Mouse (Mus musculus): ENCODE data around the gene Gm49361. TPM values are rescaled to one million over a fixed set of nuclear protein-coding genes. Genes with fewer than 3 reads are reported as not detected.
"Not testable (repeated sequence)": the region's sequence is repeated elsewhere in the genome, so short reads cannot be mapped to it uniquely, and the experiment has no call there.

The Gm49361 gene
- polyA plus RNA-seq, 1 experiment from 2014 or later = not detected

DNA sequence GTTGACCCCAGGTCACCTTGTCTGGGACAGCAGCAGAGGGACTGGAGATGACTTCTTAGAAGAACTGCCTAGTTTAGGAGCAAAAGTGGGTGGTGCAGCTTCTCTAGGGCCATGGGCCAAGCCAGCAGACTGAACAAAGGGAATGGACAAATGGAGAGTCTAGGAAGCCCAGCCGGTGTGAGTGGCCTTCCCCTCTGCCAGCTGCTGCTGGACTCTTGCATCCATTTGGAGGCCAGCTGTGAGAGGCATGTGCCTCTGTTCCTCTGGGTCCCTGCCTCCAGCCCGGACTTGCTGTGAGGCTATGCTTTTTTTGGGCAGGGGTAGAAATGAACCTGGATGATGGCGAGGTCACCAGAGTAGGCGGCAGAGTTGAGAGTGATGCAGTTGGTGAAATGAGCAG lies 12.3 kb upstream of the Gm49361 start, which contains the start of gene Lats2:
Lats2 (minus strand) TSS at position 152 of the 400 bp plus-strand sequence.
- H3K9ac ChIP-seq (ENCODE audit: low read depth, low read length) = no peak within 1 kb of the TSS
- no peaks in the 10 kb centered on the region for H3K36me3 ChIP-seq (ENCODE audit: control insufficient read depth, insufficient read depth, low read length)
- no peak within 1 kb of the TSS for H3K4me2 ChIP-seq (replicated peaks; ENCODE audit: low read depth, low read length)
- no peak for ATAC-seq (ENCODE audit: low FRiP score, low TSS enrichment)
- H3K9me3 ChIP-seq (ENCODE audit: control insufficient read depth, low read length) = no peaks in the 10 kb centered on the region
- no peaks in the 10 kb centered on the region; the same call in 1 of the 2 replicates for H3K4me1 ChIP-seq (ENCODE audit: control insufficient read depth, insufficient read depth, low read length)
- H3K4me3 ChIP-seq (ENCODE audit: low read length) = no peak within 1 kb of the TSS
- no peak within 1 kb of the TSS for H3K27ac ChIP-seq (ENCODE audit: low read depth, low read length)
- 60% methylated on average over 4 of the region's 4 CpGs for WGBS
- H3K27me3 ChIP-seq (ENCODE audit: control insufficient read depth, insufficient read depth, low read length) = no peaks in the 10 kb centered on the region

DNA sequence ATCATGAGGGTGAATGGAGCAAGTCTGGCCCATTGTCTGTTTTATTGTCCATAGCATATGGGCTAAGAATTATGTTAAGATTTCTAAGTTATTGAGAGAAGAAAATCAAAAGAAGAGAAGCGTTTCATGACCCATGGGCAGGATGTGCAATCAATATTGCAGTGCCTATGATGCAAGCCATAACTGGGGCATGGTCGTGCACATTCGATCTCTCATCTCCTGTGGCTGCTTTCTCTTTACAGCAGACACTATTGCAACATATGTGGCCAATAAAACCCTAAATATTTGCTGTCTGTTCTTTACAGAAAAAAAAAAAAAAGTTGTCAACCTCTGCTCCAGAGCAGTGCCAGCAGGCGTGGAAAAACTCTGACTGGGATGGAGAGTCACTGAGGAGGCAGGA lies 10.2 kb upstream of the Gm49361 start:
- H3K27ac ChIP-seq (ENCODE audit: low read depth, low read length) = no peak overlapping the region
- no peaks in the 10 kb centered on the region for H3K36me3 ChIP-seq (ENCODE audit: control insufficient read depth, insufficient read depth, low read length)
- no peaks in the 10 kb centered on the region for H3K9me3 ChIP-seq (ENCODE audit: control insufficient read depth, low read length)
- H3K4me1 ChIP-seq (ENCODE audit: control insufficient read depth, insufficient read depth, low read length) = no peaks in the 10 kb centered on the region; the same call in 1 of the 2 replicates
- H3K9ac ChIP-seq (ENCODE audit: low read depth, low read length) = no peak overlapping the region
- WGBS = 85% methylated on average over 4 of the region's 4 CpGs
- ATAC-seq (ENCODE audit: low FRiP score, low TSS enrichment) = no peak
- H3K4me2 ChIP-seq (replicated peaks; ENCODE audit: low read depth, low read length) = no peak overlapping the region
- no peak overlapping the region for H3K4me3 ChIP-seq (ENCODE audit: low read length)
- no peaks in the 10 kb centered on the region for H3K27me3 ChIP-seq (ENCODE audit: control insufficient read depth, insufficient read depth, low read length)

DNA sequence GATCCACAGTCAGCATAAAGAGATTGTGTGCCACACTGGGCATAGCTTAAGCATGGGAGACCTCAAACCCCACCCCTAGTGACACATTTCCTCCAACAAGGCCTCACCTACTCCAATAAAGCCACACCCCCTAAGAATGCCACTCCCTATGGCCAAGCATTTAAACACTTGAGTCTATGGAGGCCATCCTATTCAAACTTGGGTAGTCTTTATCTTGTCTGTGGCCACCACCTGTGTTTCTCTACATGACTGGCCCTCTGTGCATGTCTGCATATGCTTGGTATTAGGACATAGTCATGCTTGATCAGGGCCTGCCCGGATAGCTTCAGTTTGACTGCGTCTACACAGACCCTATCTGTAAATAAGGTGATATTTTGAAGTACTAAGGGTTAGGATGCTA lies 9.8 kb upstream of the Gm49361 start:
- Histone ChIP-seq H3K36me3 (ENCODE audit: control insufficient read depth, insufficient read depth, low read length) (no peaks in the 10 kb centered on the region), H3K27ac (ENCODE audit: low read depth, low read length) (no peak overlapping the region), H3K9me3 (ENCODE audit: control insufficient read depth, low read length) (no peaks in the 10 kb centered on the region), H3K9ac (ENCODE audit: low read depth, low read length) (no peak overlapping the region), H3K27me3 (ENCODE audit: control insufficient read depth, insufficient read depth, low read length) (no peaks in the 10 kb centered on the region), H3K4me3 (ENCODE audit: low read length) (no peak overlapping the region), H3K4me1 (ENCODE audit: control insufficient read depth, insufficient read depth, low read length) (no peaks in the 10 kb centered on the region; the same call in 1 of the 2 replicates), H3K4me2 (replicated peaks; ENCODE audit: low read depth, low read length) (no peak overlapping the region)
- no peak for ATAC-seq (ENCODE audit: low FRiP score, low TSS enrichment)
- WGBS = 92% methylated on average over 2 of the region's 2 CpGs

DNA sequence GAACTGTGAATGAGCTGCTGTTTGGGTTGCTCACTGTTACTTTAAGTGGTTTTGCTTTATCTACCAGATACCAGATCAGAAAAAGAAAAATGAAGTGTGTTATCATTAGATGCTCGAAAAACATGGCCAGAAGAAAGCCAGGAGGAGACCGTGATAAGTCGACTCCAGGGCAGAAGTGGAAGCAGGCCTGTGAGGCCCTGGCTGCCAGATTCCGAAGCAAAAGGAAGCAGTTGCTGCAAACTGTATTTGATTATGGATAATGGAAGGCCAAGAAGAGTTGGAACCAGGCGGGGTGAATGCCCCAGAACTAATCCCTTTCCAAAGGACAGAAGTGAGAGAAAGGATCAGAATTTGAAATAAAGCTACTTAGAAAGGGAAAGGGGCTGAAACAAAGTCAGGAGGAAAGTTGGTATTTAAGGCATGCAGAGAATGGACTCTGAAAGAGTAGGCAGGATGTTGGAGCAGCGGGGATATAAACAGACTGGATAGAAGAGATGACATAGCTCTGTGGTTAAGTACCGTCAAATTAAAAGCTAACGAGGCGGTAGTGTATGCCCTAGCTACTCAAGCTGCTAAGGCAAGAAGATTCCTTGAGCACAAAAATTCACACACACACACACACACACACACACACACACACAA lies 7.6 kb upstream of the Gm49361 start:
- no peak overlapping the region for H3K9ac ChIP-seq (ENCODE audit: low read depth, low read length)
- no peaks in the 10 kb centered on the region for H3K27me3 ChIP-seq (ENCODE audit: control insufficient read depth, insufficient read depth, low read length)
- no peak overlapping the region for H3K4me3 ChIP-seq (ENCODE audit: low read length)
- ATAC-seq (ENCODE audit: low FRiP score, low TSS enrichment) = no peak
- no peaks in the 10 kb centered on the region for H3K9me3 ChIP-seq (ENCODE audit: control insufficient read depth, low read length)
- H3K4me1 ChIP-seq (ENCODE audit: control insufficient read depth, insufficient read depth, low read length) = peaks cover 5% of the 10 kb centered on the region
- H3K4me2 ChIP-seq (replicated peaks; ENCODE audit: low read depth, low read length) = no peak overlapping the region
- H3K27ac ChIP-seq (ENCODE audit: low read depth, low read length) = peak overlapping the region; percentile 12; the same call in 1 of the 2 replicates
- WGBS = 52% methylated on average over 9 of the region's 9 CpGs
- no peaks in the 10 kb centered on the region for H3K36me3 ChIP-seq (ENCODE audit: control insufficient read depth, insufficient read depth, low read length)

DNA sequence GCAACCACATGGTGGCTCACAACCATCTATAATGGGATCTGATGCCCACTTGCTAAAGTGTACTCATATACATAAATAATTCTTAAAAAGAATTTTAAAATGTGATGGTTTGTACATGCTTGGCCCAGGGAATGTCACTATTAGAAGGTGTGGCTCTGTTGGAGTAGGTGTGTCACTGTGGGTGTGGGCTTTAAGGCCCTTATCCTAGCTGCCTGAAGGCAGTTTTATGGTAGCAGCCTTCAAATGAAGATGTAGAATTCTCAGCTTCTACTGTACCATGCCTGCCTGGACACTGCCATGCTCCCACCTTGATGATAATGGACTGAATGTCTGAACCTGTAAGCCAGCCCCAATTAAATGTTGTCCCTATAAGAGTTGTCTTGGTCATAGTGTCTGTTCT lies 5.1 kb upstream of the Gm49361 start:
- ATAC-seq (ENCODE audit: low FRiP score, low TSS enrichment); H3K27ac ChIP-seq (ENCODE audit: low read depth, low read length); H3K4me2 ChIP-seq (replicated peaks; ENCODE audit: low read depth, low read length); H3K9ac ChIP-seq (ENCODE audit: low read depth, low read length); H3K9me3 ChIP-seq (ENCODE audit: control insufficient read depth, low read length); H3K36me3 ChIP-seq (ENCODE audit: control insufficient read depth, insufficient read depth, low read length); H3K4me3 ChIP-seq (ENCODE audit: low read length); H3K4me1 ChIP-seq (ENCODE audit: control insufficient read depth, insufficient read depth, low read length); H3K27me3 ChIP-seq (ENCODE audit: control insufficient read depth, insufficient read depth, low read length): not testable (repeated sequence)

DNA sequence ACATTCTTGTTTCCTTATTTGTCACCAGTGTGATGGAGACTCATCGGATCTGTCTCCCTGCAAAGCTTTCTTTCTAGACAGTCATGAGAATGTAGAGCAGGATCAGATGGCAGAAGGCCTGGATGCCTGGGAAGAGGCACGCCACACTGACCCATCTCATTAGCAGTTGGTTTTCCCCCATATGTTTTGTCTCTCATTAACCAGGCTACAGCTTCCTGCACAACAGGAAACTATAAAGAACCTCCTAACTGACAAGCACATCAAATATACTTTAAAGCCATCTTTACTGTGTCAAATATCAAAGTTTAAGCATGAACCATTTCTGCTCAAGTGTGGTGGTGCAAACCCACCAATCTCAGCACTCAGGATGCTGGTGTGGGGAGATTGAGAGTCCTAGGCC lies 3.6 kb upstream of the Gm49361 start:
- Histone ChIP-seq H3K27ac (ENCODE audit: low read depth, low read length) (no peak overlapping the region), H3K27me3 (ENCODE audit: control insufficient read depth, insufficient read depth, low read length) (no peaks in the 10 kb centered on the region), H3K9ac (ENCODE audit: low read depth, low read length) (no peak overlapping the region), H3K4me3 (ENCODE audit: low read length) (no peak overlapping the region), H3K4me1 (ENCODE audit: control insufficient read depth, insufficient read depth, low read length) (peaks cover 5% of the 10 kb centered on the region), H3K36me3 (ENCODE audit: control insufficient read depth, insufficient read depth, low read length) (no peaks in the 10 kb centered on the region), H3K4me2 (replicated peaks; ENCODE audit: low read depth, low read length) (no peak overlapping the region), H3K9me3 (ENCODE audit: control insufficient read depth, low read length) (no peaks in the 10 kb centered on the region)
- no peak for ATAC-seq (ENCODE audit: low FRiP score, low TSS enrichment)
- 50% methylated on average over 2 of the region's 2 CpGs for WGBS

DNA sequence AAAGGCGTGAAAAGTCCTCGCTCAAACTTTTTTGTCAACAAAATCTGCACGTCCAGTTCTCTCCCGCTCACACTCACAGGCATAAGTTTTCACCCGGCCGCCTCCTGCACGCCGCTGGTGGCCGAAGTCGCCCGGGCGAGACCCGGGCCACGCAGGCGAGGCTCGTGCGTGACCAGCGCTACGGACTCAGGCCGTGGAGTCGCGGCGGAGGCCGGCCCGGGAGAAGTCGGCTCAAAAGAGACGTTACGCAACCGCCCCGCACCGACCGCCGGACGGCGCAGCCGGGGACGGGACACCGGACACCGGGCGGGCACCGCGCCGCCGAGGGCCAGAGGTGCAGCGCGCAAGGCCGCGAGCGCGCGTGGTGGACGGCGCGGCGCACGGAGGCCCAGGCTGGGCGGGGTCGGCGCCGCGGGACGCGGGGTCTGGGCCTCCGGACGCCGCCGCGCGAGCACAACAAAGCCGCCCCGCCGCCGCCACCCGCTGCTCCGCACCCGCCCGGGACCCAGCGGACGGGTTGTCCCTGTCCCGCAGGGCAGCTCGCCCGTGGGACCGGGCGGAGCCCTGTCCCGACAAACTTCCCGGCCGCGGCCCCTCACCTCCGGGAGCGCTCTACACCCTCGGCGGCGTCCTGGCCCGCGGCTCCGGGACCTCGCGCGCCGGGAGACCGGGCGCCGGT lies 473 bp downstream of the Gm49361 start:
- Histone ChIP-seq H3K4me3 (ENCODE audit: low read length) (peak overlapping the region; percentile 96), H3K4me1 (ENCODE audit: control insufficient read depth, insufficient read depth, low read length) (peaks cover 9% of the 10 kb centered on the region; the same call in 1 of the 2 replicates), H3K9ac (ENCODE audit: low read depth, low read length) (peak overlapping the region; percentile 98), H3K9me3 (ENCODE audit: control insufficient read depth, low read length) (no peaks in the 10 kb centered on the region), H3K27me3 (ENCODE audit: control insufficient read depth, insufficient read depth, low read length) (no peaks in the 10 kb centered on the region), H3K27ac (ENCODE audit: low read depth, low read length) (peak overlapping the region; percentile 92), H3K4me2 (replicated peaks; ENCODE audit: low read depth, low read length) (peak overlapping the region; percentile 76), H3K36me3 (ENCODE audit: control insufficient read depth, insufficient read depth, low read length) (no peaks in the 10 kb centered on the region)
- WGBS = under 1% methylated on average over 44 of the region's 103 CpGs
- ATAC-seq (ENCODE audit: low FRiP score, low TSS enrichment) = peak; percentile 72

DNA sequence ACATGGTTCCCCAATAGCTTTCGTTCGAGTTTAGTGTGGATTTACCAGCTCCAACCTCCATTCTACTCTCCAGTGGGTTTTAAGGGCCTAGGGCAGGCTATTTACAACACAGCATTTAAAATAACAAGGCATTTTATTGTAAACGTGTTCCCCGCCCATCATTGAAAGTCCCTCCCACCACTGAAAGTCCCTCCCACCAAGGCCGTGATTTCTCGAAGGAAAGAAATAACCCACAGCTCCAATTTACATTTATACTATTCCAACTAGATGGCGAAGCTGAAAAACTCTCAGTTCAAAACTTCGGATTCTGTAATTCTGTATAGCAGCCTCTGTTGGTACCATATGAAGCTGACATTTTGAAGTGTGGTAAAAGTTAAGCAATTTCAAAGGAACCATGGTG lies 1.4 kb downstream of the Gm49361 start:
- H3K27me3 ChIP-seq (ENCODE audit: control insufficient read depth, insufficient read depth, low read length) = no peaks in the 10 kb centered on the region
- H3K36me3 ChIP-seq (ENCODE audit: control insufficient read depth, insufficient read depth, low read length) = no peaks in the 10 kb centered on the region
- peak overlapping the region; percentile 96 for H3K4me3 ChIP-seq (ENCODE audit: low read length)
- no peaks in the 10 kb centered on the region for H3K9me3 ChIP-seq (ENCODE audit: control insufficient read depth, low read length)
- peaks cover 8% of the 10 kb centered on the region; the same call in 1 of the 2 replicates for H3K4me1 ChIP-seq (ENCODE audit: control insufficient read depth, insufficient read depth, low read length)
- peak overlapping the region; percentile 76 for H3K4me2 ChIP-seq (replicated peaks; ENCODE audit: low read depth, low read length)
- under 1% methylated on average over 8 of the region's 8 CpGs for WGBS
- H3K27ac ChIP-seq (ENCODE audit: low read depth, low read length) = no peak overlapping the region
- no peak for ATAC-seq (ENCODE audit: low FRiP score, low TSS enrichment)
- H3K9ac ChIP-seq (ENCODE audit: low read depth, low read length) = no peak overlapping the region

DNA sequence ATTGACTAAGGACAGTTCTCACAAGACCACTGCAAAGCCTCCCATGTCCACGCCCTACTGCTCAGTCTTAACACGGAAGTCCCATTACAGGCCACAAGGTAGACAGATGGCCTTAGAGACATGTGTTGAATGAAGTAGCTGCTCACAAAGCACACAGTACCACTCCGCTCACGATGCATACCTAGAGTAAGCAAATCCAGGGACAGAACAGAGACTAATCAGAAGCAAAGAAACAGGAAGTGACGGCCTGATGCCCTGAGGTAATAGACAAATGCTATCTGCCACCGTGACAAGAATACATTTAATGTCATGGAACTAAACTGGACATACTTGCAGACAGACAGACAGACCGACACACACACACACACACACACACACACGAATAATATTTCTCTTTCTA lies 5.3 kb downstream of the Gm49361 start:
- Histone ChIP-seq H3K4me3 (ENCODE audit: low read length) (no peak overlapping the region), H3K36me3 (ENCODE audit: control insufficient read depth, insufficient read depth, low read length) (no peaks in the 10 kb centered on the region), H3K9me3 (ENCODE audit: control insufficient read depth, low read length) (no peaks in the 10 kb centered on the region), H3K9ac (ENCODE audit: low read depth, low read length) (no peak overlapping the region), H3K4me1 (ENCODE audit: control insufficient read depth, insufficient read depth, low read length) (peaks cover 20% of the 10 kb centered on the region; the same call in 1 of the 2 replicates), H3K27ac (ENCODE audit: low read depth, low read length) (no peak overlapping the region), H3K27me3 (ENCODE audit: control insufficient read depth, insufficient read depth, low read length) (no peaks in the 10 kb centered on the region), H3K4me2 (replicated peaks; ENCODE audit: low read depth, low read length) (no peak overlapping the region)
- no peak for ATAC-seq (ENCODE audit: low FRiP score, low TSS enrichment)
- WGBS = 90% methylated on average over 8 of the region's 8 CpGs
